Mouse (Mus musculus) cerebellum, adult 9-11 months (tissue): ENCODE data around the gene Gemin7.

Experiments used
- DNase-seq: peaks from one replicate; pipeline ENCODE4 v3.0.0; 2022

Gene Gemin7

DNA sequence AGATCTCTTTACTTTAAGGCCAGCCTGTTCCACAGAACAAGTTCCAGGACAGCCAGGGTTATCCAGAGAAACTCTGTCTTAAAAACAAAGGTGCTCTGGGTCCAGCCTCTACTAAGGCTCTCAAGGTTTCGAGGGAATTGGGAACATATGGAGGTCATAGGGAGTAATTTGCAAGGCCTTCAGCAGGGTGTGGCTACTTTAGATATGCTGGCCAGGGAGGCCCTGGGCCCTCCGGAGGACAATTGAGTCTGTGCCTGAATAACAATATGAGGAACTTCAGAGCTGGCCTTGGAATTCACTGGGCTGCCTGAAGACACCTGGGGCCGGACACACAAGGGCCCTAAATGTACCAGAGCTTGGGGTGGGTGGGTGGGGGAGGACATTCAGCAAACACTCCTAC, 1.8 kb downstream of the Gemin7 start:
- no peak for DNase-seq

DNA sequence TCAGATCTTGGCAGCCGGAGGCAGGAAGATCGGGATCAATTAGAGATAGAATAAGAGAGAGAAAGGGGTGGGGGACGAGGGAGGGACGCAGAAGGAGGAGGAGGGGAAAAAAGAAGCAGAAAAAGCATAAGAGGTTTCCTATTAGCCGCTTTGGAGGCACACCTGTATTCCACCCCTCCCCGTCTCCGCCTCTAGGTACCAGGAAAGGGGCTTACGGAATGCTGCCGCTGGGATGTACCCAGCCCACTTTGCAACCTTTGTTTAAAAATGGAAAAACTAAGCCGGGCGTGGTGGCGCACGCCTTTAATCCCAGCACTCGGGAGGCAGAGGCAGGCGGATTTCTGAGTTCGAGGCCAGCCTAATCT, 3.6 kb downstream of the Gemin7 start:
- no peak for DNase-seq

DNA sequence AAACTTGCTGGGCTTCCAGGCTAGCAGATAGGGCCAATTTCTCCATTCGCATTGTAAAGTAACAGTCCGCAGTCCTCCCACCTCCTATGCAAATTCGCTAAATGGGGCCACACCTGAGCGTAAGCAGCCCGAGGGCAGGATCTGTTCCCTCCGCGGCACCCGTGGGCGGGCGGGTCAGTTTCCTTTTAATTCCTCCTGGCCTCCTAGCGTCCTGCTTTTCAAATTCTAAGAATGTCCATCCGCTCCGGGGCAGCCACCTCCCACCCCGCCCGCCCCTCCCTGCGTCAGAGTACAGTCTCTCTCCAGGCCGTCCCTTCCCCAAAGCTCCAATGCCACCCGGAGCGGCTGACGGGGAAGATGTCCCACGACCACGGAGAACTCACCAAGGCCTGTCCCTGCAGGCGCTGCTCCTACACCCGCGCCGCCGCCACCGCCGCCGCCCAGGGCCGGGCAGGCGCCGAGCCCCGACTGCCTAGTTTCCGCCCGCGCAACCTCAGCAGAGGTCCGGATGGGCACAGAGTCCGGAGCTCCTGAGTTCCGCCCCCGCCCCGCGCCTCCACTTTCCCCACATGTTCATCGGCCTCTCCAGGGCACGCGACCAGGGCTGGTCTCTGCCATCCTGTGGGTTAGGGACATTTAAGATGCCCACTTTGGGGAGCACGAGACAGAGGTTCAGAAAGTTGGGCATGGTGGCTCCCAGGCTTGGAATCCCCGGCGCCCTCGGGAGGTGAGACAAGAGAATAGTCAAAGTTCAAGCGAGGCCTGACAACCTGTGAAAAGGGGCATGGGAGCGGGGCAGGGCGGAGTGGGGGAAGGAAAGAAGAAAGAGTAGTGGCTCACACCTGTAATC, 4.2 kb downstream of the Gemin7 start:
- DNase-seq = peak; percentile 78

DNA sequence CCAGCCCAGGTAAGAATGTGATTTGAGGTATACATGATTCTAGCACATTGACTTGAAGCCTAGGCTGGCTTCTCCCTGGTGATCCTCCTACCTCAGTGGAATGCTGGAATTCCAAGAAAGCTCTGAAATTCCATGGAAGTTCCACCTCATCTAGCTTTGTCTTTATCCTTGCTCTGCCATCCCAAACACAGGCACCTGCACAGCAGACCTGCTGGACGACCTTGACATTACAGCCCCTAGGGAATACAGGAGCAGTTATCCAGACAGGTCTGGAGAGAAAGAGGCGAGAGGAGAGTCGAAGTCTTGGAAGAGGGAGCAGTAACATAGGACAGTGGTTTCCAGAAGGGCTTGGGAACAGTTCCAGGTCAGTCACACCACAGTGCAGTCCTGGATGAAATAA, 7.7 kb downstream of the Gemin7 start:
- DNase-seq = no peak

DNA sequence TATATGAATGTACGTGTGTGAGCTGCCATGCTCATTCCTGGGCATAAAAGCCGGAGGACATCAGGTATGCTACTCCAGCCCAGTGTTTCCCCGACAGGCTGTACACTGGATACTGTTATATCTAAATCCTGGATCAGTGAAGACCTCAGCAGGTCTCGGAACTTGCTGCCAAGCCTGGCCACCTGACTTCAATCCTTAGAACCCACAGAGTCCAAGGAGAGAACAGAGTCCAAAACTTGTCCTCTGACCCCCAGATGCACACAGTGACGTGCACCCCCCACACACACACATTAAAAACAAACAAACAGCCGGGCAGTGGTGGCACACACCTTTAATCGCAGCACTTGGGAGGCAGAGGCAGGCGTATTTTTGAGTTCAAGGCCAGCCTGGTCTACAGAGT, 10.0 kb downstream of the Gemin7 start:
- DNase-seq = no peak

DNA sequence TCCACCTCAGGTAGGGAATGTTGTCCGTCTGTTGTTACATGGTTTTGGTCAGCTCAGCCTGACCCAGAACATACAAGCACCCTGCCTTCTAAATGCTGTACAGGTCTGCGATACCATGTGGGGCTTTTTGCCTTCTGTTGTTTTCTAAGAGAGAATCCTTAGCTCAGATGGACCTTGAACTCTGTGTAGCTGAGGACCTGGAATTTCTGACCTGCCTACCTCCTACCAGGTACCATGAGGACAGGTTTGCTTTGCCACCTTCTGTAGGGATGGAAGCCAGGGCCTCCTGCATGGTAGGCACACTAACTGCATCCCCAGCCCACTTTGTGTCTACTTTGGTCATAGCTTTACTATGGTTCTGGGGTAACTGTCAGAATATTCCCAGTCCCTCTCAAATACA, 11.6 kb downstream of the Gemin7 start:
- DNase-seq = no peak

DNA sequence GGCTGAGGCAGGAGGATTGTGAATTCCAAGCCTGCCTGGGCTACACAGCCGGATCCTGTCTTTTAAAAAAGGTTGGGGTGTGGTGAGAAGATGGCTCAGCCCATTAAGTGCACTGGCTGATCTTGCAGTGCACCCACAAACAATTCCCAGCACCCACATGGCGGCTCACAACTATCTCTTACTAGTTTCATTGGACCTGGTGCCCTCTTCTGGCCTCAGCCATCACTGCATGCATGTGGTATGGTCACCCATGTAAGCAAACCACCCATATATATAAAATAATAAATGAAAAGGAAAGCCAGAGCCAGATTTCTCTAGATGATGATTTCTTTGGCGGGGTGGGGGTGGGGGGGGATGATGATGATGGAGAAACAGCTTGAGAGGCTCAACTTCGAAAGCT, 12.9 kb downstream of the Gemin7 start:
- DNase-seq = no peak

DNA sequence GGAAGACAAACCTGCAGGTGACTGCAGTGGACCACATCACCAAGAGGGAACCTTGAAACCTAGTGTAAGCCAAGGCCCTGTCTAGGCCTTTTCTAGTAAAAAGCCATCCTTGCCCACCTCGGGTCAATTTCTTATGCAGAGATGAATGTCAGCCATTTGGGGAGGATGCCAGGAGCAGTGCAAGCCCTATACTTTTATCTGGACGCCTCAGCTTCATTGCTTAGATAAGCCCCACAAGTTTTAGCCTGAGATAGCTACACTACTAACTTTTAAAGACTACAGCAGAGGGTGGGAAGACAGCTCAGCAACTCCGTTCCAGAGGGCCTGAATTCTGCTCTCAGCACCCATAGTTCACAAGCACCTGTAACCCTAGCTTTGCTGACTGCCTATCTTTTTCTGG, 13.5 kb downstream of the Gemin7 start:
- no peak for DNase-seq

DNA sequence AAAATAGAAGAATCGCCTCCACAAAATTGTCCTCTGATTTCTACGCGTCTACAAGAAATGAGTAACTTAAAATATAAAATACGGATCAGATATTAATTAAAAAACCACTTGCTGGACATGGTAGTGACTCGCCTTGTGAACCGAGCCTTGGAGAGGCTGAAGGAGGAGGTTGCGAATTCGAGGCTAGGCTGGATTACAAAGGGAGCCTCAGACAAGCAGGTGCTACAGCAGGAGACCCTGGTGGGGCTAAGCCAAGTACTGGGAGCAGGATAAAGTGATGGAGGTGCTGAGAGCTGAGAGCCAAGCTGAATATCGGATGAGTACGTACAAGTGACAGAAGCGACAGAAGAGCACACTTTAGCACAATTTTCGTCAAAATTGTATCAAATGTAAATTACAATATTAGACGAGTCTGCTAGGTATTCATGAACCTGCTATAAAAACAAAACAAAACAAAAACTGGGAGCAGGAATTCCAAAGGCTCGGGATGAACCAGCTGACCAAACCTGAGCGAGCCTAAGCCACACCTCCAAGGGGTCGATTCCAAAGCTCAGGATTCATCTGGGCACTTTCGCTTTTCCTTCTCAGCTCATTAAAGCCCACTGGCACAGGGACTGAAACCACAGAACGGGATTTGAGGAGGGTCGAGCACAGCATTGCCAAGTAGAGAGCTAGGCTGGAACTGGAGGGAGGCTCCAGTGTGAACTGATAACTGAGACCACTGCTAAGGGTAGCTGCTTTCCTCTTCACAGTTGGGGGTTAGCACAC, 14.6 kb downstream of the Gemin7 start, which contains the start of gene Ppp1r37:
Ppp1r37 (minus strand) TSS at position 434 of the 768 bp plus-strand sequence.
- peak; percentile 57 for DNase-seq

DNA sequence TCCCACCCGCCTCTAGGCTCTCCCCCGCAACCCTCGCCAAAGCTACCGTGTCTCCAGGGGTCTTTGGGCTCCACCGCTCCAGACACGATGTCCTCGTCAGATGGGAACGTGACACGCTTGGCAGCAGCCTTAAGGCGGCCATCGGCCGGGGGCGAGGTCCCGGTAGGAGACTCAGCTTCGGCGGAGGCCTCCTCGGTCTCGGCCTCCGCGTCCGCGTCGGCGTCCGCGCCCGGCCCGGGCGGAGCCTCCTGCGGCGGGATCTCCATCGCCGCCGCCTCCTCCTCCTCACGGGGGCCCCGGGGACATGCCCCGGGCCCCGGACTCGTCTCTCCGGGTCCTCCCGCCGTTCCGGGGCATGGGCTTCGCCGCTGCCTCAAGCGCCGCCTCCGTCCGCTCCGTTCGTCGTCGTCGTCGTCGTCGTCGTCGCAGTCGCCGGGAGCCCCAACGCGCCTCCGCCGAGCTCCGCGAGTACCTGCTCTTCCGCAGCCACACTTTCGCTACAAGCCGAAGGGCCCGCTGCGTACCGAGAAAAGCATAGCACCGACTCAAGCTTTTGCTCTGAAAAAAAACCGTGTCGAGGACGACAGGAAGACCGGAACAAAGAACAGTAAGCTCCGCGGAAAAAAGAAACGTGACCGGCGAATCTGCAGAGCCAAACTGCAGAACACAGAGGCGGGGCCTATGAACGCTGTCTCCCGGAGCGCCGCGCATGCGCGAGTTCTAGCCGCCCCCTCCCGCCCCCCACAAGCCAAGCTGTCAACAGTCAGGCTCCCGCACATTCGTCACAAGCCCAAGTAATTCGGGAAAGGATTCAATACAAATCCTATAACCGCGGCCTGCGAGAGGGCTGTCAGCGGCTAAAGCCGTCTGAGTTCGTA, 15.4 kb downstream of the Gemin7 start:
- DNase-seq = peak; percentile 90

DNA sequence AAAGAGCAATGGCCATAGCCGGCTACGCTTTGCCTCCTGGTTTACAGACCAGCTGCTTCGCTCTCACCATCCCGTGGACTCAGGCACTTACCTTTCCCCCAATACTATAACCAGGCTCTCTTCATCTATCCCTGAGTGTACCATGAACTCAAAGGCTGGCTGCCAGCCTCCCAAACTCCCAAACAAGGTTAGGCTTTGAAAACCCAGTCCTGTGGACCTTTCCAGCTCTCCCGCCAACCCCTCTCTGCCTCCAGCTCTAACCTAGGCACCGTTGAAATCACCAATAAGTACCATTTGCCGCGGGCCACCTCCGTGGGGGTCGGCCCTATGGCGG, 16.0 kb downstream of the Gemin7 start:
- peak; percentile 75 for DNase-seq

DNA sequence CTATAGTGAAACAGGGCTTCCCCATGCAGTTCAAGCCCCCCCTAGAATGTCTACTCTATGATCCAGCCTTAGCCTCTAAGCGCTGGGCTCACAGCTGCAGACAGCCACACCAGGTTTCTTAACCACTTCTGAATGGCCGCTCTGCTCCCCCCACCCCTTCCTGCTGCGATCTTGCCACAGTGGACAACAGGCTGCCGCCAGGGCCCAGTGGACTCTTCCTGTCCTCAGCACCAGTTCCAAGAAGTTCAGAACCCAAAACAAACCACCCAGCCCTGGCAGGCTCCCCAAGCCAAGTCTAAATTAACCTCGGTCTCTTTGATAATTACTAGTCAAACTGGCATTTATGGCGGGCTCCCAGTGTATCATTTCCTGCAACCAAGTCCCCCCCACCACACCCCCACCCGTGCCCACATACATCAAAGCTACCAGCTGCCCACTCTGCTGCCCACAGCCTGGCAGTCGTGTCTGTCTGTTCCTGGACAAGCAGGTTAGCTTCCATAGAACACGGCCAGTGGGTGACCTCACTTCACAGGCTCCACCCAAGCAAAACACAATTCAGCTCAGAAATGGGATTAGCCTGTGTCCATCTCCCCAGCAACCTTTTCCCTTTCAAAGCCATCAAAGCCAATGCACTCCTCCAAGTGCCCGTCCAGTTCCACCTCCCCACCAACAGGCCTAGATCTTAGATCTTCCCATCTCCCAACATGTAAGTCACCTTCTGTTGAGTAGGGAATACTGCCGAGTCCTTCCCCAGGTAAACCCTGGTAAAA, 16.7 kb downstream of the Gemin7 start:
- peak; percentile 52 for DNase-seq

DNA sequence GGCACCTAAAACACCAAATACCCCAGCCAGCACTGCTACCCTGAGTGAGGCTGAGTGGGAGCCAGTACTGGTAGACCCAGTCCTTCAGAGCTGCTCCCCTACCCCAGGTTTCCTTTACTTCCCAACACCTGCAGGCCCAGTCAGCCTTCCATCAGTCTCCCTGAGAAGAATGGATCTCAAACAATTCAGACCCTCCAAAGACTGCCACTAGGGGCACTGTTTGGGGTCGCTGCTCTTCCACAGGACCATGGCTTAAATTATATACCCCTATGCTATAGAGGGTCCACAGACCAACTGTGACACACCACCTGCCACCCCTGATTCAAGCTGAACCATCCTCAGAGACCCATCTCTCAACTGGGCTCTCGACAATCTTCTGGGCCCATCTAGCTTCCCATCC, 18.4 kb downstream of the Gemin7 start:
- no peak for DNase-seq

DNA sequence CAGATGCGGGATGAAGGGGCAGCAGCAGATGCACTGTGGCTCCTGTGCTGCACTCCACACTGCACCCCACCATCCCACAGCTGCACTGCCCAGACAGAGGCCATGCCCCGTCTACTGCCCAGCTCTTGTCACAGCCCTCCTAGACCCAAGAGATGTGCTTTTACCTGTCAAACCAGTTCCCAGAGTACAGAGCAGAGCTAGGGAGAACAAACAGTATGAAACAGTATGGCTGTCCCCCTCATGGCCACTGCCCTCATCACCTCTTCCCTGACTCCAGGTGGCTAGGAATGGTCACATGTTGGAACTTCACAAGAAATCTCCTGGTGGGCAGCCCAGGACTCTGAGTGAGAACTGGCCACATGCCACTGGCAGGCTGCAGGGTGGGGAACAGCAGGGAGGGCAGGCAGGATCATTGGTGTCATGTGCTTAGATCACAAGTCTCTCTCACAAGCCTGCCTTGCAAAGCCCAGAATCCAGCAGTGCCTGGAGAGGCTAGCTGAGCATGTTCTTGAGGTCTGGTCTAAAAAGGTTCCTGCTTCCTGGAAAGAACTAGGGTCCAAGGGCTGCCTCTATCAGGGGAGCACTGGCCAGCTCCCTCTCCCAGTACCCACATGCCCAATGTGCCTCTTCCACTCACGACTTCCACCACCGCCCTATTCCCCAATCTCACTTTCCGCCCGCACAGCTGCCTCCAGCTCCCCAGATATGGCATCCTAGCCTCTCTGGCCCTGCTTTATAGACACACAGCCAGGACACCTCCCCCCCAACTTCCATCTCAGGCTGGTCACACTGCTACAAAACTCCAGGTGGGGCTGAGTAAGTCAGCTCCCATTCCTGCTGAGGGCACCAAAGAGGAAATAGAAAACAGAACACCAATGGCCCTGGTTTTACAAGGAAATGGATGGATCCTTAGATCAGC, 19.2 kb downstream of the Gemin7 start:
- DNase-seq = peak; percentile 41

DNA sequence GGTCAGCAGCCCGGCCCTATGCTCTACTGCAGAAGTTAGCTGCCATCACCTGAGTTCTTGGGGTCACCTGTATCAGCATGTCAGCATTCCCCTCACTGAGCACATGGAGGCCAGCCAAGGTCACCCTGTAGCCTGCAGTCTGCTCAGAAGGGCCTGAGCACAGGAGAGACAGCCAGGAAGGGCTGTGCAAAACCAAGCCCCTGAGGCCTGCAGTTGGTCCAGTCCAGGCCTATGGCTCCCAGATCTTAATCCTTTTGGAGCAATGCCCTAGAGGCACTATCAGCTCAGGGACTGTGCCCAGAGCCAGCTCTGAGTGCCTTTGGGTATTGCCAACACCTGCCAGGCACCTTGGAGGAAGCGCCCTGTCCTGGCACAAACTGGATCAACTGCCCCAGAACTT, 20.3 kb downstream of the Gemin7 start:
- peak; percentile 65 for DNase-seq

DNA sequence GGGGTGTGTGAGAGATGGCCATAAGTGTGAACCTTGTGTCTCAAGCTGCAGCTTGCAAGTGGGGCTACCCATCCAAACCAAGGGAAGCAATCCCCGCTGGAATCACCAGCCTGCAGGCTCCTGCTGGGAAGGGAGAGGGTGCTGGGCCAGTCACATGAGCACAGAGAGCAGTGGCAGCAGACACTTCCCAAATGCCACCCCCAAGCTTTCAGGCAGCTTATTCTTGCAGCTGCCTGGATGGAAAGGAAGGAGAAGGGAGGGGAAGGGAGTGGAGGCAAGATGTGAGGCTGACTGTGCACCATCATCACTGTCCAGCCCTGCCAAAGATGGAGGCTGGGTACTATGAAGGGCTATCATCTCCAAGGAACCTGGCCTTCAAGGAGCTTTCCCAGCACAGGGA, 23.2 kb downstream of the Gemin7 start:
- DNase-seq = no peak

DNA sequence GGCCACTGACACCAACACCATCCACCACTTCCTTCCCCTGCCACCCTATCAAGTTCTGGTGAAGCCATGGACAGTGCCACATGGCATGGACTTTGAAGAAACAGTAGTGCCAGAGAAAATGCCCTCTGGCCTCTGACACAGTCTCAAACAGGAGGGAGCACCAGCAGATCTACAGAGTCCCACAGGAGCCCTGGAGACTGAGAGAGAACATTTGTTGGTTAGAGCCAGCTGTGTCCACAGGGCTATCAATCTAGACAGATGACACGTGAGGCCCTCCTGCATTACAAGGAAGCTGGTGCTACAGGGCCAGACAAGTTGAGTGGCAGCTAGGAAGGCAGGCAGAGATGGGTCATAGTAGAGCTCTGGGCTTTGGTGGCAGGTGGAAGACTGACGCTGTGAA, 25.0 kb downstream of the Gemin7 start:
- no peak for DNase-seq

DNA sequence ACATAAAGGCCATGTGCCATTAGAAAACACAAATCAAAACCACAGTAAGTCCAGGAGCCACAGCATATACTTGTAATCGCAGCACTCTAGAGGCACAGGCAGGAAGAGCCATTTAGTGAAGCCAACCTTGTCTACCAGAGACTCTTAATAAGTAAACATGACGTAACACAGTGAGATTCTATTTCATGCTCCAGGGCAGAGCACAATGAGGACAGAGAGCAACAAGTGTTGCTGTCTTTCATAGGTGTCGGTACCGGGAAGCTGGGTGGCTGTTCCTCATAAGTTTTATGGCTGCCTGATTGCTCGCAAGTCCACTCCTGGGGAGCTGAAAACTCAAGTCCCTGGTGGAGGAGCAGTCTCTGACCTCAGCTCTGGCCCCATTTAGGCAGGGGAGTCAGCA, 25.8 kb downstream of the Gemin7 start:
- no peak for DNase-seq

DNA sequence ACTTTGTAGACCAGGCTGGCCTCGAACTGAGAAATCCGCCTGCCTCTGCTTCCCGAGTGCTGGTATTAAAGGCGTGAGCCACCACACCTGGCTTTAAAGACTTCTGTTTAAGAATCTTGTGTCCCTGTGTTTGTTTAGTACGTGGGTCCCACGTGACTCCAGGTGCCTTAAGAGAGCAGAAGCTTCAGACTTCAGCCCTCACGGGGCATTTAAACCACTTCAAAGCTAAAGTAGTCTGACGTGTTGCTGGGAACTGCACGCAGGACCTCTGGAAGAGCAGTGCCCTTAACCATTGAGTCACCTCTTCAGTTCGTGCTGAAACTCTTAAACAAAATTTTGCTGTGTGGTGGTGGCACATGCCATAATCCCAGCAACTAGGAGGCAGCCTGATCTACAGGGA, 28.0 kb downstream of the Gemin7 start:
- no peak for DNase-seq

DNA sequence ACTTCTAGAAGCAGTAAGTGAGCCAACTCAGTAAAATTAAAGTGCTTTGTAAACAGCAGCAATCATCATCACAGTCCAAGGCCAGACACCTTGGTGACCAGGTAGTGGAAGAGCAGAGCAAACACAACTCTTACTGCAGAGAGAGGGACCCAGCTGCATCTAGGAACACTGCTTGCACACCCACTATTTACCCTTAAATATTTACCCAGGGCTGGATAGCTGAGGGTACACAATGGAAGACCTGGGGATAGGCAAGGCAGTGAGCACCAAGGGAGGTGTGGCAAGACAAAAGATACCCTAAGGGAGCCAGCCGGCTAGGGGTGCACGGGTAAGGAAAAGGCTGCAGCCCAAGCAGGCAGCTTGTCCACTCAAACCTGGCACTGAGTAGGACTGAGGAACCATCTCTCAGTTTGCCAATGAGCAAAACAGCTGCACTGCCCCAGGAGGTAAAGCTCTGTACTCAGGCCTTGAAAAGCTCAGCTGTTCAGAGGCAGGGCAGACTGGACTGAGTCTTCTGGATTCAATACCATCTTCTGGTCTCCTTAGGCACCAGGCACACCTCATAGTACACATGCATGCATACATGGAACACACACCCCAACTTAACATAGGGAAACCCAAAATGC, 29.9 kb downstream of the Gemin7 start:
- DNase-seq = no peak

DNA sequence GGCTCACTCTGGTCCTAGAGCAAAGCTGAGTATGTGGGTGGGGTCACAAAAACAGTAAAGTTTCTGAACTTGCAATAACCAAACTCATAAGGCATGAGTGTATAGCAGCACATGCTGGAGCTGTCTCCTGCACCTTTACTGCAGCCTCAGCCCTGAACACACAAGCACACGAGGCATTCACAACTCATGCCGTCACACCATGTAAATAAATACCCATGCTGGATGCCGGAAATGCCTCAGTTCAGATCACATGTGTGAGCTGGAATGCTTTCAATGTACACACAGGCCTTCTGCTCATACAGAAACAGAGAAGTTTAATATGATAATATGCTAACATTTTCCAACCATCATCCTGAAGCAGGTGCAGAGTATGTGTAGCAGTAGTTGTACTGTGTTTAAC, 31.4 kb downstream of the Gemin7 start:
- no peak for DNase-seq
